Mouse (Mus musculus) olfactory bulb, adult 2 months (tissue): ENCODE measurements around the gene Ugt1a9. TPM values are rescaled to one million over a fixed set of nuclear protein-coding genes. Genes with fewer than 3 reads are reported as not detected.
"Not testable (repeated sequence)": the region's sequence is repeated elsewhere in the genome, so short reads cannot be mapped to it uniquely, and the experiment has no call there.

Source experiments
- H3K27ac ChIP-seq: fragments of 200-500 bp; 2 replicates; pipeline ENCODE4 v1.5.1; 2012; ENCODE audit warnings: low read depth, low read length; ENCODE audit not compliant: insufficient read depth
- H3K4me1 ChIP-seq: fragments of 200-500 bp; 2 replicates; pipeline ENCODE4 v1.6.1; 2012; ENCODE audit warnings: low read length; ENCODE audit not compliant: control insufficient read depth, insufficient read depth
- H3K4me3 ChIP-seq: fragments of 200-500 bp; 2 replicates; pipeline ENCODE4 v1.5.1; 2012; ENCODE audit warnings: mild to moderate bottlenecking, low read depth, low read length, moderate library complexity; ENCODE audit not compliant: insufficient read depth
- CTCF ChIP-seq: fragments of 200-500 bp; IDR thresholded peaks from 2 replicates; pipeline ENCODE4 v1.5.1; 2012; ENCODE audit warnings: low read depth, mild to moderate bottlenecking, low read length, moderate library complexity; ENCODE audit not compliant: insufficient read depth
- POLR2A ChIP-seq: fragments of 200-500 bp; IDR thresholded peaks from 2 replicates; pipeline ENCODE4 v1.6.1; 2012; ENCODE audit warnings: mild to moderate bottlenecking, low read depth, low read length, moderate library complexity; ENCODE audit not compliant: insufficient read depth
- WGBS: fragments of 180-500 bp; shearing (Covaris S2); methylation state at CpG from one replicate; pipeline ENCODE4 v1.1.7; 2018; 5-methylcytosine and 5-hydroxymethylcytosine counted together
- polyA plus RNA-seq: library from polyadenylated mRNA; stranded (reverse); fragments of >200 nt; gene quantifications from 2 replicates; pipeline ENCODE4 v1.2.4, GENCODE M21; 2012; ENCODE audit warnings: low replicate concordance; ENCODE audit not compliant: missing spikeins, insufficient read depth, insufficient read length

Ugt1a9 gene
- polyA plus RNA-seq, 1 experiment = not detected

DNA sequence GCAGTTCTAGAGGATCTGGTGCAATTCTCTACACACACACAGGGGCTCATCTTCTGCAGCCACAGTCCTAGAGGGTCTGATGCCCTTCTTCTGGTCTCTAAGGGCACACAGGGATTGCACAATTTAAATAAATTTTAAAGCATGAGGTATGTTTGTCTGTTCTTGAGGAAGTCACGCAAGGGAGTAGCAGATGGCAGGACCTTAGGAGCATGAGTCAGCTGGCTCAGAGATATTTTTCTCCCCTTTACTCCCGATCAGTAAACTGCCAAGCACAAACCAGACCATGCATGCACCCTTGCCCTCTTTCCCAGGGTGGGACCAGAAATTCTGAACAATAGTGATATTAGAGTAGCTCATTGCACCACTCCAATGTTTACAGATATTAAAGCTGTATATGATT, 87.8 kb downstream of the Ugt1a9 start:
- TF ChIP-seq POLR2A (no peak), CTCF (no peak)
- no peaks in the 10 kb centered on the region for H3K4me1 ChIP-seq
- H3K27ac ChIP-seq = no peak overlapping the region

DNA sequence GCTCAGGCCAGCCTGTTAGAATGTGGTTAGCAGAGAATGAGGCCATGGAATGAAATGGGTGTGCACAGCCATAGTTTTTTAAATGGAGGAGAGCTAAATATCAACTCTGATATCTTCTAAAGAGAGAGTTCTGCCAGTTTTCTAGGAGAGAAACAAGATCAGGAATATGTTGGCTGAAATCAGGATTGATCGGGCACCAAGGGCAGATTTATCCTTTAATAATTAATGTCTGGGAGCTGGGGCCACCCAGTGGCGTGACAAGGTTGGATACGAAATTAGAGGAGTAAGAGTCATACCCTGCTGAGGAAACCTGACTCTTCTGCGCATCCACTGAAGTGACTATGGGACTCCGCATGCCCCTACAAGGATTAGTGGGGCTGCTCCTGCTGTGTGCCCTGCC, 95.1 kb downstream of the Ugt1a9 start, which contains the start of gene Ugt1a5:
Gene Ugt1a5, plus strand, starts transcription at position 302 of the 400 bp plus-strand sequence.
- Histone ChIP-seq H3K4me1 (no peaks in the 10 kb centered on the region), H3K27ac (no peak within 1 kb of the TSS), H3K4me3 (no peak within 1 kb of the TSS)
- TF ChIP-seq CTCF (no peak), POLR2A (no peak)
- 86% methylated on average over 5 of the region's 5 CpGs for WGBS

More for the DNA sequence above, 87.8 kb downstream of the Ugt1a9 start:
- H3K4me3 ChIP-seq = no peak overlapping the region
- 80% methylated on average over 2 of the region's 2 CpGs for WGBS

DNA sequence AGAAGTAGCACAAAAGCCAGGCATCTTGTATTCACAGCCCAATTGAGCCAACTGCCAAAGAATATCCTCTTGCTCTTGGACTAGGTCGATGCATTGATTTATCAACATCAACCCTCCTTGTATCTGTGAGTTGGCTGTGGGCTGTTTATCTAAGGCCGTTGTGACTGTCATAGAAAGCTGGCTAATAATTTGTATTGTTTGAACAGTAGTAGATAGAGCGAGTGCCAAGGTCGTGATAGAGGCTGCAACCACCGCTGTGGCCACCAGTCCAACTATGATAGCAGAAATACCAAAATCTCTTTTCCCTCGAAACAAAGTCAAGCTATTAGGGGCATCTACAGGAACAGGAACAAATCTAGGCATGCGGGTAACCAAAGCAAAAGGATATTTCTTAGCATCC, 101.6 kb downstream of the Ugt1a9 start:
- H3K4me3 ChIP-seq, H3K27ac ChIP-seq, H3K4me1 ChIP-seq: not testable (repeated sequence)
- WGBS = 83% methylated on average over 7 of the region's 7 CpGs

DNA sequence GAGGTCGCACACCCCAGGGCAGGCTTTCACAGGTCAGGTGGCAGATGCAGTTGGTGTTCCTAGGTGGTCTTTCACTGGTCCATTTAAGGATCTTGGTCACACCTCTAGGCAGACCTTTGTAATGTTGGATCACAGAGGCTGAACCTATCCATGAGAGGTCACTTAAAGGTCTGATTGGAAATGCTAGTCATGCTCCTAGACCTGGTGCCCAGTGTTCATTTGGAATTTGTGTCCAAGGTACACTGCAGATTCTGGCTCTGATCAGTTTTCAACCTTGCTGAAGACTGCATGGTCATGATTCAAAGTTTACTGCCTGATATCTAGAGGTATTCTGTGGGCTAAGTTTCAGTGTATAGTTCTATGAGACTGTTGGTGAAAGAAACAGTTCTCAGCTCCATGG, 109.1 kb downstream of the Ugt1a9 start:
- TF ChIP-seq POLR2A (no peak), CTCF (no peak)
- 100% methylated on average over 1 of the region's 1 CpGs for WGBS
- H3K4me1 ChIP-seq = no peaks in the 10 kb centered on the region

DNA sequence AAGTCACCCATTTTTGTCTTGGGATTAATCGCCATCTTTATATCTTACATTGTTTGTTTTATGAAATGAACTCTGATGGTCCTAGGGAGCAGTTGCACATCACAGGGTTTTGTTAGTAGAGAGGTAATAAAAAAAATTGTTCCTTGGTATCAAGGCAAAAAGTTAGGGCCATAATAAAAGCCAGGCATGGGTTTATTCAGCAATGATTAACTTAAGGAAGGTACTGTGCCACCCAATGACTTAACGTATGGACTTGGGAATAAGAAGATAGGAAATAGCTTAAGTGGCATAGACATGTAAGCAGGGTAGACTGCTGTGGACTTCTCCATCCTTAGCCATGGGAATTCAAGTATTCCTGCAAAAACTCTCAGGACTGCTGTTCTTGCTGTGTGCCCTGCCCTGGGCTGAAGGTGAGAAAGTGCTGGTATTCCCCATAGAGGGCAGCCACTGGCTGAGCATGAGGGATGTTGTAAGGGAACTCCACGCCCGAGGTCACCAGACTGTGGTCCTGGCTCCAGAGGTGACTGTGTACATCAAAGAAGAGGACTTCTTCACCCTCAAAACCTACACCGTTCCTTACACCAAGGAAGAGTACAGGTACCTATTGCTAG, 115.8 kb downstream of the Ugt1a9 start:
- TF ChIP-seq CTCF = no peak
- TF ChIP-seq POLR2A = no peak
- no peak overlapping the region for H3K27ac ChIP-seq
- H3K4me1 ChIP-seq = no peaks in the 10 kb centered on the region
- 91% methylated on average over 5 of the region's 5 CpGs for WGBS
- no peak overlapping the region for H3K4me3 ChIP-seq

More for the DNA sequence above, 109.1 kb downstream of the Ugt1a9 start:
- Histone ChIP-seq H3K27ac (no peak overlapping the region), H3K4me3 (no peak overlapping the region)

DNA sequence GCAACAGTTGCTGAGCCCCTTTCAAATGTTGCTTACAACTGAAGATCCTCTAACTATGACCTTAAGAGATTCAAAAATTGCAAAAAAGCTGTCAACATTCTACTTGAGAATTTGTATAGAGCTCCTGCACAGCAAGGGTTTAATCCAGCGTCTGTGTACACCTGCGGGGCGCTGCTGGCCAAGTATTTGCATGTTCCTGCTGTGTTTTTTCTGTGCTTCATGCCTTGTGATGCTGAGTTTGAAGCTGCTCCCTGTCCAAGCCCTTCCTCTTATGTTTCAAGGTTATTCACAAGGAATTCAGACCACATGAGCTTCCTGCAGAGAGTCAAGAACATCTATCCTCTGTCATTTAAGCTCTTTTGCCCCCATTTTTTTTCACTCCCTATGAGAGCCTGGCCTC, 121.5 kb downstream of the Ugt1a9 start:
- 78% methylated on average over 3 of the region's 3 CpGs for whole genome bisulfite sequencing
- TF ChIP-seq POLR2A (no peak), CTCF (no peak)
- H3K4me1 ChIP-seq = no peaks in the 10 kb centered on the region

DNA sequence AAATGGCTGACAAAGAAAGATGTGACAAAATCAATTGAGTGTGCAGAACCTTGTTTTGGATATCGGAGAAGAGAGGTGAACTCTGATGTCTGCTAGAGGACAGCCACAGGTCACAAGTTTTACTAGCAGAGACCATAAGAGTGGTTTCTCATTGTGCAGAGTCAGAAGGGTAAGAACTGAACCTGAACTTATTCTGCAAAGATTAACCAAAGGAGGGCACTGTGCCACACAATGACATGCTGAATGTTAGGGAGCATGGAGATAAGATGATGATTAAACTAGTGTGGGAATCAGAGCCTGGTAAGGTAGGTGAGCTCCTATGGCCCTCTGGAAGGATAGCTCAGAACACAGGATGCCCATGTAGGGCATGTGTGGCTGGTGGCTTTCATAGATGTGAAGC, 125.1 kb downstream of the Ugt1a9 start:
- no peak overlapping the region for H3K4me3 ChIP-seq
- WGBS = 90% methylated on average over 1 of the region's 1 CpGs

More for the DNA sequence above, 121.5 kb downstream of the Ugt1a9 start:
- H3K27ac ChIP-seq = no peak overlapping the region
- H3K4me3 ChIP-seq = no peak overlapping the region

DNA sequence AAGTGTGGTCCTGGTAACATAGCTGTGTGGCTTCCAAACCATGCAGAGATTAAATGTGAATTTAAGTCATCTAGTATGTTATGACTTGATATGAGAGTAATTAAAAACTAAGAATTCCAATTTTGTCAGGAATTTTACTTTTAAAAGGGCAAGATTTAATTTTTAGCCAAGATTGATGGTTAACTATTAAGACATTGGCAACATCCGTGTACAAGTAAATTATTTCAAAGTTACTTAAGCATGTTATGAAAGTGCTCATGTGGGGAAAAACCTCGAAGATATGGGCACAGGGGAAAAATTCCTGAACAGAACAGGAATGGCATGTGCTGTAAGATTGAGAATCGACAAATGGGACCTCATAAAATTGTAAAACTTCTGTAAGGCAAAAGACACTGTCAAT, 126.8 kb downstream of the Ugt1a9 start:
- WGBS = 84% methylated on average over 3 of the region's 3 CpGs
- TF ChIP-seq CTCF (no peak), POLR2A (no peak)
- Histone ChIP-seq H3K27ac (no peak overlapping the region), H3K4me1 (no peaks in the 10 kb centered on the region), H3K4me3 (no peak overlapping the region)

More for the DNA sequence above, 125.1 kb downstream of the Ugt1a9 start:
- H3K27ac ChIP-seq = no peak overlapping the region
- TF ChIP-seq CTCF = no peak
- no peak for TF ChIP-seq POLR2A
- H3K4me1 ChIP-seq = no peaks in the 10 kb centered on the region

DNA sequence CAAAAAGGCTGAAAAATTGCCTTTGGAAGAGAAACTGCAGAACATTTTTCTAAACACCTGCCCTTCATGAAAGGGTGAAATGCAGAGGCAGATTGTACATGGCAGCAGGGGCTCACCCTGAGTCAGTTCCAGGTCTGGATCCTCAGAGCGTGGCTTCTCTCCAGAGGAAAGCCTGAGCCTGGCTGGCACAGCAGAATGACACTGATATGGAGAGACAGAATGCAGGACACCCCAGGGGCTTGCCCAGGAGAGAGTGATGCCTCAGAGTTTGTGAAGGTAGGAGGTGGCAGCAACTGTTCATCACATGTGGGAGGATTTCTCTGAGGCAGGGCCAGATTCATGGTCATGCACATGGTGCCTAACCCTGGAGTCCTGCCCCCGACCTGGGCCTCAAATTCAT, 129.4 kb downstream of the Ugt1a9 start:
- TF ChIP-seq CTCF (no peak), POLR2A (no peak)
- Histone ChIP-seq H3K4me3 (no peak overlapping the region), H3K4me1 (peaks cover under 1% of the 10 kb centered on the region; the same call in 1 of the 2 replicates), H3K27ac (no peak overlapping the region)
- 81% methylated on average over 2 of the region's 2 CpGs for WGBS

DNA sequence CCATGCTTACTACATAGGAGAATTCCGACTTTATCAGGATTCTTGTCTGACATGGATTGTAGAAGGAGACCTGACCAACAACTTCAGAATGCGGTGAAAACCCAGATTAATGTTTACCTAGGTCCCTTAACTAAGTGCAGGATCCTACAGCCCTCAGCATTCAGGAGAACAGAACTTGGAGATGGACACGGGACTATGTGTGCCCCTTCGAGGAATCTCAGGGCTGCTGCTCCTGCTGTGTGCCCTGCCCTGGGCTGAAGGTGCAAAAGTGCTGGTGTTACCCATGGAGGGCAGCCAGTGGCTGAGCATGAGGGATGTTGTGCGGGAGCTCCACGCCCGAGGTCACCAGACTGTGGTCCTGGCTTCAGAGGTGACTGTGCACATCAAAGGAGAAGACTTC, 129.9 kb downstream of the Ugt1a9 start, which contains the start of gene Ugt1a2:
Gene Ugt1a2, plus strand, starts transcription at position 146 of the 400 bp plus-strand sequence.
- WGBS = 86% methylated on average over 7 of the region's 7 CpGs

More for the DNA sequence above, 129.9 kb downstream of the Ugt1a9 start, which contains the start of gene Ugt1a2:
- peaks cover 5% of the 10 kb centered on the region for H3K4me1 ChIP-seq
- no peak within 1 kb of the TSS for H3K4me3 ChIP-seq
- H3K27ac ChIP-seq = no peak within 1 kb of the TSS
- no peak for TF ChIP-seq POLR2A
- TF ChIP-seq CTCF = no peak
